Mouse (Mus musculus): ENCODE data around the gene Atp6v0a1. TPM values are rescaled to one million over a fixed set of nuclear protein-coding genes. Genes with fewer than 3 reads are reported as not detected.

The Atp6v0a1 gene
- polyA plus RNA-seq, 1 experiment from 2014 or later = 38.8 TPM

GRCm38 (mm10) chr11:100975241-100975640, 34.0 kb upstream of the Atp6v0a1 start:
- H3K4me1 ChIP-seq (ENCODE audit: control insufficient read depth, insufficient read depth, low read length) = peaks cover 24% of the 10 kb centered on the region; the same call in 1 of the 2 replicates
- 45% methylated on average over 7 of the region's 7 CpGs for WGBS
- no peaks in the 10 kb centered on the region for H3K9me3 ChIP-seq (ENCODE audit: control insufficient read depth, low read length)
- no peaks in the 10 kb centered on the region for H3K36me3 ChIP-seq (ENCODE audit: control insufficient read depth, insufficient read depth, low read length)
- no peak overlapping the region for H3K4me3 ChIP-seq (ENCODE audit: low read length)
- no peak for ATAC-seq
- H3K27me3 ChIP-seq (replicated peaks; ENCODE audit: control insufficient read depth, insufficient read depth, low read length) = no peaks in the 10 kb centered on the region
- H3K27ac ChIP-seq (ENCODE audit: low read length) = no peak overlapping the region
- no peak overlapping the region for H3K4me2 ChIP-seq (ENCODE audit: low read depth, low read length)
- no peak overlapping the region for H3K9ac ChIP-seq (ENCODE audit: low read depth, low read length)

- Histone ChIP-seq H3K9ac (ENCODE audit: low read depth, low read length) (no peak overlapping the region), H3K36me3 (ENCODE audit: control insufficient read depth, insufficient read depth, low read length) (no peaks in the 10 kb centered on the region), H3K27me3 (replicated peaks; ENCODE audit: control insufficient read depth, insufficient read depth, low read length) (no peaks in the 10 kb centered on the region), H3K27ac (ENCODE audit: low read length) (peak overlapping the region; percentile 18), H3K4me1 (ENCODE audit: control insufficient read depth, insufficient read depth, low read length) (peaks cover 17% of the 10 kb centered on the region; the same call in 1 of the 2 replicates), H3K4me2 (ENCODE audit: low read depth, low read length) (no peak overlapping the region), H3K4me3 (ENCODE audit: low read length) (no peak overlapping the region), H3K9me3 (ENCODE audit: control insufficient read depth, low read length) (no peaks in the 10 kb centered on the region)
- peak; percentile 69 for ATAC-seq
- 41% methylated on average over 8 of the region's 8 CpGs for WGBS
Measured at GRCm38 (mm10) chr11:100979887-100980286, 29.4 kb upstream of the Atp6v0a1 start.

DNA sequence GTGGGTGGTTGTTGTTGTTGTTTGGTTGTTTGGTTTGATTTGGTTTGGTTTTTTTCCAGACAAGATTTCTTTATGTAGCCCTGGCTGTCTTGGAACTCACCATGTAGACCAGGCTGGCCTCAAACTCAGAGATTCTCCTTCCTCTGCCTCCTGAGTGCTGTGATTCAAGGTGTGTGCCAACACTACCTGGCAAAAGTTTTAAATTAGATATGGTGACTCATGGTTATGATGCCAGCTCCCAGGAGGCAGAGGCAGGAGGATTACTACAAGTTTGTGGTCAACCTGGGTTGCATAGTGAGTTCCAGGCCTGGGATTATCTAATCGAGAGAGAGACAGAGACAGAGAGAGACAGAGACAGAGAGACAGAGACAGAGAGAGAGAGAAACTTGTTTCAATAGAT, 28.8 kb upstream of the Atp6v0a1 start:
- Histone ChIP-seq H3K9ac (ENCODE audit: low read depth, low read length) (no peak overlapping the region), H3K4me1 (ENCODE audit: control insufficient read depth, insufficient read depth, low read length) (peaks cover 13% of the 10 kb centered on the region; the same call in 1 of the 2 replicates), H3K9me3 (ENCODE audit: control insufficient read depth, low read length) (no peaks in the 10 kb centered on the region), H3K27ac (ENCODE audit: low read length) (peak overlapping the region; percentile 18; the same call in 1 of the 2 replicates), H3K36me3 (ENCODE audit: control insufficient read depth, insufficient read depth, low read length) (no peaks in the 10 kb centered on the region), H3K27me3 (replicated peaks; ENCODE audit: control insufficient read depth, insufficient read depth, low read length) (no peaks in the 10 kb centered on the region), H3K4me2 (ENCODE audit: low read depth, low read length) (no peak overlapping the region), H3K4me3 (ENCODE audit: low read length) (no peak overlapping the region)
- WGBS = 84% methylated on average over 1 of the region's 1 CpGs
- ATAC-seq = no peak

DNA sequence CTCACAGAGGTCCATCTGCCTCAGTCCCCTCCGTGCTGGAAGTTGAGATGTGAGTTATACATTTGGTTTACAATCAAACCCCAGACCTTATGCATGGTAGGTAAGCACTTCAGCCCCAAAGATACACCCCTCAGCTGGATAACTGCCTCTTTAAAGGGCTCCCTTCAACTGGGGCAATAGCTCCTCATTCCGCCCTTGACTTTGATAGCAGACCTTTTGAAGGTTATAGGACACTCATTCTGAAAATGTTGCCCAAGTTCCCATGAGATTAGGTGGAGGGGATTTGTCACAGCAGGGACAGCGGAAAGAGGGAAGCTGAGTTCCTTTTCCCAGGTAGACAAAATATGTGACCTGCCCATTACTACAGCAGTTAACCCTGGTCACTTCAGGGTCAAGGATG, 28.0 kb upstream of the Atp6v0a1 start:
- Histone ChIP-seq H3K4me1 (ENCODE audit: control insufficient read depth, insufficient read depth, low read length) (peaks cover 13% of the 10 kb centered on the region; the same call in 1 of the 2 replicates), H3K9ac (ENCODE audit: low read depth, low read length) (no peak overlapping the region), H3K4me2 (ENCODE audit: low read depth, low read length) (no peak overlapping the region), H3K36me3 (ENCODE audit: control insufficient read depth, insufficient read depth, low read length) (no peaks in the 10 kb centered on the region), H3K27me3 (replicated peaks; ENCODE audit: control insufficient read depth, insufficient read depth, low read length) (no peaks in the 10 kb centered on the region), H3K4me3 (ENCODE audit: low read length) (no peak overlapping the region), H3K9me3 (ENCODE audit: control insufficient read depth, low read length) (0 out of 2 replicates have a peak, but pooled peaks cover 2% of the 10 kb centered on the region), H3K27ac (ENCODE audit: low read length) (no peak overlapping the region)
- 75% methylated on average over 3 of the region's 3 CpGs for WGBS
- ATAC-seq = no peak

DNA sequence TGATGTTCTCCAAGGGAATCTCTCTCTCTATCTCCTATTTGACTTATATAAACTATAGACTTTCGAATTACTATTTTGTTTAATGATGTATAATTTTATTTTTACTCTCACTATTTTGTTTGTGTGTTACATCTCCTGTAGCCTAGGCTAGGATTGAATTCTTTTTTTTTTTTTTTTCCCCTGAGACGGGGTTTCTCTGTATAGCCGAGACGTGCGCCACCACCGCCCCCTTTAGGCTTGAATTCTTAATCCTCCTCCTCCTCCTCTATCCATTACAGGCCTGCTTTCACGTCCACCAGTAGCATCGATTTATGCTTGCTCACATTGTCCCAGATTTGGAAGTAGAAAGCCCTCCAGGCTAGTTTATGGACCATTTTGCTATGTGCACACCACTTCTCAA, 27.2 kb upstream of the Atp6v0a1 start:
- H3K27ac ChIP-seq (ENCODE audit: low read length) = no peak overlapping the region
- H3K4me2 ChIP-seq (ENCODE audit: low read depth, low read length) = no peak overlapping the region
- 28% methylated on average over 8 of the region's 8 CpGs for WGBS
- no peaks in the 10 kb centered on the region for H3K36me3 ChIP-seq (ENCODE audit: control insufficient read depth, insufficient read depth, low read length)
- H3K27me3 ChIP-seq (replicated peaks; ENCODE audit: control insufficient read depth, insufficient read depth, low read length) = no peaks in the 10 kb centered on the region
- H3K9ac ChIP-seq (ENCODE audit: low read depth, low read length) = no peak overlapping the region
- H3K4me3 ChIP-seq (ENCODE audit: low read length) = no peak overlapping the region
- H3K4me1 ChIP-seq (ENCODE audit: control insufficient read depth, insufficient read depth, low read length) = peaks cover 10% of the 10 kb centered on the region; the same call in 1 of the 2 replicates
- H3K9me3 ChIP-seq (ENCODE audit: control insufficient read depth, low read length) = 0 out of 2 replicates have a peak, but pooled peaks cover 2% of the 10 kb centered on the region
- no peak for ATAC-seq

GRCm38 (mm10) chr11:100983125-100983777, 26.0 kb upstream of the Atp6v0a1 start:
- Histone ChIP-seq H3K9ac (ENCODE audit: low read depth, low read length) (peak overlapping the region; percentile 68), H3K4me3 (ENCODE audit: low read length) (peak overlapping the region; percentile 46), H3K9me3 (ENCODE audit: control insufficient read depth, low read length) (0 out of 2 replicates have a peak, but pooled peaks cover 2% of the 10 kb centered on the region), H3K4me2 (ENCODE audit: low read depth, low read length) (peak overlapping the region; percentile 74), H3K36me3 (ENCODE audit: control insufficient read depth, insufficient read depth, low read length) (no peaks in the 10 kb centered on the region), H3K27ac (ENCODE audit: low read length) (no peak overlapping the region), H3K4me1 (ENCODE audit: control insufficient read depth, insufficient read depth, low read length) (peaks cover 10% of the 10 kb centered on the region; the same call in 1 of the 2 replicates), H3K27me3 (replicated peaks; ENCODE audit: control insufficient read depth, insufficient read depth, low read length) (no peaks in the 10 kb centered on the region)
- 3% methylated on average over 20 of the region's 20 CpGs for WGBS
- ATAC-seq = peak; percentile 76

- Histone ChIP-seq H3K4me1 (ENCODE audit: control insufficient read depth, insufficient read depth, low read length) (peaks cover 10% of the 10 kb centered on the region; the same call in 1 of the 2 replicates), H3K36me3 (ENCODE audit: control insufficient read depth, insufficient read depth, low read length) (no peaks in the 10 kb centered on the region), H3K27me3 (replicated peaks; ENCODE audit: control insufficient read depth, insufficient read depth, low read length) (no peaks in the 10 kb centered on the region), H3K27ac (ENCODE audit: low read length) (no peak overlapping the region), H3K9me3 (ENCODE audit: control insufficient read depth, low read length) (0 out of 2 replicates have a peak, but pooled peaks cover 2% of the 10 kb centered on the region), H3K4me3 (ENCODE audit: low read length) (no peak overlapping the region), H3K4me2 (ENCODE audit: low read depth, low read length) (no peak overlapping the region), H3K9ac (ENCODE audit: low read depth, low read length) (no peak overlapping the region)
- ATAC-seq = no peak
- WGBS = 64% methylated on average over 7 of the region's 7 CpGs
Measured at GRCm38 (mm10) chr11:100983778-100984131, 25.5 kb upstream of the Atp6v0a1 start.

GRCm38 (mm10) chr11:100985607-100986006, 23.6 kb upstream of the Atp6v0a1 start:
- Histone ChIP-seq H3K4me3 (ENCODE audit: low read length) (no peak overlapping the region), H3K9ac (ENCODE audit: low read depth, low read length) (no peak overlapping the region), H3K27ac (ENCODE audit: low read length) (no peak overlapping the region), H3K9me3 (ENCODE audit: control insufficient read depth, low read length) (0 out of 2 replicates have a peak, but pooled peaks cover 2% of the 10 kb centered on the region), H3K4me2 (ENCODE audit: low read depth, low read length) (no peak overlapping the region), H3K36me3 (ENCODE audit: control insufficient read depth, insufficient read depth, low read length) (no peaks in the 10 kb centered on the region), H3K27me3 (replicated peaks; ENCODE audit: control insufficient read depth, insufficient read depth, low read length) (no peaks in the 10 kb centered on the region), H3K4me1 (ENCODE audit: control insufficient read depth, insufficient read depth, low read length) (no peaks in the 10 kb centered on the region)
- ATAC-seq = no peak
- 55% methylated on average over 3 of the region's 3 CpGs for WGBS

GRCm38 (mm10) chr11:100988674-100989073, 20.6 kb upstream of the Atp6v0a1 start:
- Histone ChIP-seq H3K4me1 (ENCODE audit: control insufficient read depth, insufficient read depth, low read length) (no peaks in the 10 kb centered on the region), H3K27ac (ENCODE audit: low read length) (no peak overlapping the region), H3K27me3 (replicated peaks; ENCODE audit: control insufficient read depth, insufficient read depth, low read length) (no peaks in the 10 kb centered on the region), H3K9ac (ENCODE audit: low read depth, low read length) (no peak overlapping the region), H3K4me3 (ENCODE audit: low read length) (no peak overlapping the region), H3K4me2 (ENCODE audit: low read depth, low read length) (no peak overlapping the region), H3K9me3 (ENCODE audit: control insufficient read depth, low read length) (0 out of 2 replicates have a peak, but pooled peaks cover 2% of the 10 kb centered on the region), H3K36me3 (ENCODE audit: control insufficient read depth, insufficient read depth, low read length) (no peaks in the 10 kb centered on the region)
- 83% methylated on average over 3 of the region's 3 CpGs for WGBS
- no peak for ATAC-seq
